Mouse (Mus musculus) forelimb bud, embryonic 11.5 days (tissue): ENCODE measurements around the gene Gm10229.
"Not testable (repeated sequence)": the region's sequence is repeated elsewhere in the genome, so short reads cannot be mapped to it uniquely, and the experiment has no call there.

ENCODE experiments used
- DNase-seq: peaks from one replicate; pipeline ENCODE4 v3.0.0-alpha.2; 2012; ENCODE audit warnings: low read depth, low spot score

The Gm10229 gene

DNA sequence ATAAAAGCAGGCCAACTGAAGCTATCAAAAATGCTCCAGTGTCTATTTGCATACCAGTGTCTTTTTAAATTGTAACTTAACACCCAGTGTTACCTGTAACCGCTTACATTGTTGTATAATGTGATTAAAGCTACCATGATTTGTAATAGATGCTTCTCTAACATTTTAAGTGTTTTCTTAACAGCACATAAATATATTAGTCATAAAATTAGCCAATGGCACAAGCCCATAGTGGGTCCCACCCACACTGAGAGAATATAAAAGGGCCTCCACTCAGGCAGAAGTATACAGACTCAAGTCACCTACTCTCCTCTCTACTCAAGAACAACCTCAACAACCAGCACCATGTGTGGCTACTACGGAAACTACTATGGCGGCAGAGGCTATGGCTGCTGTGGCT is at the start of gene Gm10229:
TSS of gene Gm10229 (plus strand) at position 301 of the 400 bp plus-strand sequence.
- not testable (repeated sequence) for DNase-seq

DNA sequence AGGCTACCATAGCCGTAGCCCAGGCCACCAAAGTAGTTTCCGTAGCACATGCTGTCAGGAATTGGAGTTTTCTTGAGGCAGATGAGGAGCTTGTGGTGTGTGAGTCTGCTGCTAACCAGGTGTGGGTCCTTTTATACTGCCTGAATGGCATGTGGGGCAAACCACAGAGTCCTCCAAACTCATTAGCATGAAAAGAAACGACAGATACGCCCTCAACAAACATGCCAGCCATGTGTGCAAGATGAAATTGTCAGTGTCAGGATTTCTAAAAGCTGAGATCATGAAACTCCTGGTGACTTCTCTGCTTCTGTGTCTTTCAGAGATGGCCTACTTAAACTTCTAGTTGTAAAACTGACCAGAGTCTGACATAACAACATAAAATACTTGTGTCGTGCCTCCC is 4.4 kb upstream of the Gm10229 start, which contains the start of gene Krtap22-2:
TSS of gene Krtap22-2 (minus strand) at position 101 of the 400 bp plus-strand sequence.
- no peak for DNase-seq

DNA sequence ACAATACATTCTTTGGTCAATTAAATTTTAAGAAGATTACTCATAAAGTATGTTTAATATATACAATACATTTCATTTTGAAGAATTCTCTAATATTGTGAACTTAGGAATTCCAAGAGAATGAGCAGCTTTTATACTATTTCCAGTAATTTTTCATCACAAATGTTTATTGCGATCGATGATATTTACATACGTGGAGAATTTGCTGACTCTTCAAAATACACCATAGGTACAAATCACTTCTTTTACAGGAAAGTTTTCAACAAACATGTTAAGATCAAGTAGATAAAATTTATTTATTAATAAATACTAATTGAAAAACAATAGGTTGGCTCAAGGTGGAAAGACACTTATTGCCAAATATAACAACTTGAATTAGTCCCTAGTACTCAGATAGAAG is 1.1 kb upstream of the Gm10229 start:
- no peak for DNase-seq

DNA sequence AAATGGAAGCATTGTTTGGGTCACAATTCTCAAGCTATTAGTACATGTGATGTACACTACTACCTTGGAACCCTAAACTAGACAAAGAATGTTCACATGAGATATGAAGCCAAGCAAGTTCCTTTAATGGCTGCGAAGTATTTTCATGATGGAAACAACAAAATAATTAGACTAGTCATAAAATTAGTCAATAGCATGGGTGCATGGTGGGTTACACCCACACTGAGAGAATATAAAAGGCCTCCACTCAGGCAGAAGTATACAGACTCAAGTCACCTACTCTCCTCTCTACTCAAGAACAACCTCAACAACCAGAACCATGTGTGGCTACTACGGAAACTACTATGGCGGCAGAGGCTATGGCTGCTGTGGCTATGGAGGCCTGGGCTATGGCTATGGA is 16.3 kb downstream of the Gm10229 start, which contains the start of gene Krtap6-1:
TSS of gene Krtap6-1 (plus strand) at position 301 of the 400 bp plus-strand sequence.
- DNase-seq = not testable (repeated sequence)

DNA sequence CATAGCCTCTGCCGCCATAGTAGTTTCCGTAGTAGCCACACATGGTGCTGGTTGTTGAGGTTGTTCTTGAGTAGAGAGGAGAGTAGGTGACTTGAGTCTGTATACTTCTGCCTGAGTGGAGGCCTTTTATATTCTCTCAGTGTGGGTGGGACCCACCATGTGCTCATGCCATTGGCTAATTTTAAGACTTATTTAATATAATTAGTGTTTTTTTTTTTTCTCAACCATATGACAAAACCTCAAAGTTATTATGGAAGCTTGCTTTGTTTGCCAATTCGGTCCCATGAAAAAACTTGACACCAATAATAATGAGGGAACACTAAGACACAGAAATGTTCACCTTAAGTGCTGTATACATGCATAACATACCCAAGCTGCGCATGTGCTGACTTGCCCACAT is 26.3 kb downstream of the Gm10229 start, which contains the start of gene Gm10228:
TSS of gene Gm10228 (minus strand) at position 101 of the 400 bp plus-strand sequence.
- not testable (repeated sequence) for DNase-seq

DNA sequence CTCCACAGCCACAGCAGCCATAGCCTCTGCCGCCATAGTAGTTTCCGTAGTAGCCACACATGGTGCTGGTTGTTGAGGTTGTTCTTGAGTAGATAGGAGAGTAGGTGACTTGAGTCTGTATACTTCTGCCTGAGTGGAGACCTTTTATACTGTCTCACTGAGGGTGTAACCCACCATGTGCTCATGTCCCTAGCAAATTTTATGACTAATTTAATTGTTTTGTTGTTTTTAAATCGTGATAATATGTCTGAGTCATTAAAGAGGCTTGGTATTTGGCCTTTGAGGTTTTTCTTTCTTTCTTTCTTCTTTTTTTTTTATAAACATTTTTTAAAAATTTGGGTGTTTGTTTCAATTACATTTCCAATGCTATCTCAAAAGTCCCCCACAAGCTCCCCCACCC is 32.7 kb downstream of the Gm10229 start, which contains the start of gene Krtap6-5:
TSS of gene Krtap6-5 (minus strand) at position 101 of the 400 bp plus-strand sequence.
- no peak for DNase-seq

DNA sequence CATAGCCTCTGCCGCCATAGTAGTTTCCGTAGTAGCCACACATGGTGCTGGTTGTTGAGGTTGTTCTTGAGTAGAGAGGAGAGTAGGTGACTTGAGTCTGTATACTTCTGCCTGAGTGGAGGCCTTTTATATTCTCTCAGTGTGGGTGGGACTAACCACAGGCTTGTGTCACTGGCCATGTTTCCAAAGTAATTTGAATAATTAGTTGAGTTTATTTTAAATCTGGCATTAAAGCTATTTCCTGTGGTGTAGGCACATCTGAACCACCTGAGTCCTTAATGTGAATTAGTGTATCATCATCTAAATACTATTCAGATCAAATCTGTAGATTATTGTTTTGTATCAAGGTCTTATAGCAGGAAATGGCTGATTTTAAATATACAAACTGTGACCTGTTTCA is 48.8 kb downstream of the Gm10229 start, which contains the start of gene 1110025L11Rik:
TSS of gene 1110025L11Rik (minus strand) at position 101 of the 400 bp plus-strand sequence.
- DNase-seq = not testable (repeated sequence)
